Mouse (Mus musculus): ENCODE data around the gene Faxc. TPM values are rescaled to one million over a fixed set of nuclear protein-coding genes. Genes with fewer than 3 reads are reported as not detected.

Gene Faxc
- polyA plus RNA-seq (2015; fragmentation: Nextera tagmentation; extraction: Ambion mirVana) = 3.6 and 4.7 TPM in 2 replicates

DNA sequence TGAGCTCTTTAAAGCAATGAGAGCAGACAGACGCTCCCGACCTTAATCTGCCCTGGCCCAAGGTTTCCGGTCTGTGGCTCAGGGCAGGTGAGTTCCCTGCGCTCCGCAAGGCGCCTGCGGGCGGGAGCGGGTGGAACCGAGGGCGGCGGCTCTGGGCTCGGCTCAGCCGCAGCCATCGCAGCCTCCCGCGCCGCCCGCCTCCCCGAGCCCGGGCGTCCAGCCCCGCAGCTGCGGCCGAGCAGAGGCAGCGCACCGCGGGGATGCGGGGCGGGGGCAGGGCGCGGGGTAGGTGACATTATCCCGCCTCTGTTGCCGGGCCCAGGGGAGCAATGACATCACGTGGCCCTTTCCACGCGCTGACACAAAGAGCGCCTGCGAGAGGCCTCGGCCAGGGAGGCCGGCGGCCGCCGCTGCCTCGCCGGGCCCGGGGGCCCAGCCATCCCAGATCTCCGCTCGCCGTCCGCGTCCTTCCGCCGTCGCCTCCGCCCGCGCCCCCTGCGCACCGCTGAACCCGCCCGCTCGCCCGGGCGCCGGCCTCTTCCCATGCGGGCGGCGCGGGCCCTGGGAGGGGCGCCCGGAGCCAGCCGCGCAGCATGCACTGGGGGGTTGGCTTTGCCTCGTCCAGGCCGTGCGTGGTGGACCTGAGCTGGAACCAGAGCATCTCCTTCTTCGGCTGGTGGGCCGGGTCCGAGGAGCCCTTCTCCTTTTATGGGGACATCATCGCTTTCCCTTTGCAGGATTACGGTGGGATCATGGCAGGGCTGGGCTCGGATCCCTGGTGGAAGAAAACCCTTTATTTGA, at the start of gene Faxc:
Faxc (plus strand) TSS at position 359 of the 801 bp plus-strand sequence.
- Histone ChIP-seq H3K36me3 (no peaks in the 10 kb centered on the region), H3K4me3 (replicated peaks) (peak within 1 kb of the TSS; percentile 72), H3K27ac (peak within 1 kb of the TSS; percentile 78), H3K9ac (peak within 1 kb of the TSS; percentile 76), H3K4me2 (peak within 1 kb of the TSS; percentile 91), H3K4me1 (no peaks in the 10 kb centered on the region), H3K9me3 (no peaks in the 10 kb centered on the region), H3K27me3 (replicated peaks) (no peaks in the 10 kb centered on the region)
- under 1% methylated on average over 81 of the region's 83 CpGs for WGBS
- peak; percentile 76 for ATAC-seq (ENCODE audit: insufficient read depth, low FRiP score, low read depth)

DNA sequence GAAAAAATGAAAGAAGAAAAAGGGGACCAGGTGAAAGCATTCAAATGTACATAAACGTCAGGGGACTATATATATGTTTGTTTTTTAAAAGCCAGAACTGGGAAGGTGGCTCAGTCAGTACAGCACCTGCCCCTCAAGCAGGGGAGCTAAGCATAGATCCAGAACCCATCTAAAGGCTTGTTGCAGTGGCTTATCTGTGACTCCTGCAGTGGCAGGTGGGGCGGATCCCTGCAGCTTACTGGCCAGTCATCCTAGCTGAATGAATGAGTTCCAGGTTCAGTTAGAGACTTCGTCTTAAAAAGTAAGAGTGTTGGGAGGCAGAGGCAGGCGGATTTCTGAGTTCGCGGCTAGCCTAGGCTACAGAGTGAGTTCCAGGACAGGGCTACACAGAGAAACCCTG, 48.3 kb upstream of the Faxc start:
- Histone ChIP-seq H3K9ac (no peak overlapping the region), H3K27ac (no peak overlapping the region), H3K4me1 (no peaks in the 10 kb centered on the region), H3K4me2 (no peak overlapping the region), H3K36me3 (no peaks in the 10 kb centered on the region), H3K27me3 (replicated peaks) (no peaks in the 10 kb centered on the region), H3K9me3 (no peaks in the 10 kb centered on the region), H3K4me3 (replicated peaks) (no peak overlapping the region)
- no peak for ATAC-seq (ENCODE audit: insufficient read depth, low FRiP score, low read depth)
- 88% methylated on average over 6 of the region's 6 CpGs for WGBS

GRCm38 (mm10) chr4:21885831-21886230, 45.3 kb upstream of the Faxc start:
- H3K4me1 ChIP-seq = no peaks in the 10 kb centered on the region
- H3K9me3 ChIP-seq = no peaks in the 10 kb centered on the region
- 68% methylated on average over 8 of the region's 8 CpGs for WGBS
- H3K4me2 ChIP-seq = no peak overlapping the region
- no peak overlapping the region for H3K9ac ChIP-seq
- ATAC-seq (ENCODE audit: insufficient read depth, low FRiP score, low read depth) = no peak
- no peak overlapping the region for H3K27ac ChIP-seq
- H3K27me3 ChIP-seq (replicated peaks) = no peaks in the 10 kb centered on the region
- no peak overlapping the region for H3K4me3 ChIP-seq (replicated peaks)
- no peaks in the 10 kb centered on the region for H3K36me3 ChIP-seq

GRCm38 (mm10) chr4:21931772-21932630, 872 bp downstream of the Faxc start:
- H3K36me3 ChIP-seq = no peaks in the 10 kb centered on the region
- peak overlapping the region; percentile 72 for H3K4me3 ChIP-seq (replicated peaks)
- no peaks in the 10 kb centered on the region for H3K4me1 ChIP-seq
- peak overlapping the region; percentile 78 for H3K27ac ChIP-seq
- H3K9ac ChIP-seq = peak overlapping the region; percentile 76
- peak; percentile 38; the same call in 1 of the 2 replicates for ATAC-seq (ENCODE audit: insufficient read depth, low FRiP score, low read depth)
- WGBS = 10% methylated on average over 23 of the region's 23 CpGs
- H3K27me3 ChIP-seq (replicated peaks) = no peaks in the 10 kb centered on the region
- H3K4me2 ChIP-seq = peak overlapping the region; percentile 91
- no peaks in the 10 kb centered on the region for H3K9me3 ChIP-seq

DNA sequence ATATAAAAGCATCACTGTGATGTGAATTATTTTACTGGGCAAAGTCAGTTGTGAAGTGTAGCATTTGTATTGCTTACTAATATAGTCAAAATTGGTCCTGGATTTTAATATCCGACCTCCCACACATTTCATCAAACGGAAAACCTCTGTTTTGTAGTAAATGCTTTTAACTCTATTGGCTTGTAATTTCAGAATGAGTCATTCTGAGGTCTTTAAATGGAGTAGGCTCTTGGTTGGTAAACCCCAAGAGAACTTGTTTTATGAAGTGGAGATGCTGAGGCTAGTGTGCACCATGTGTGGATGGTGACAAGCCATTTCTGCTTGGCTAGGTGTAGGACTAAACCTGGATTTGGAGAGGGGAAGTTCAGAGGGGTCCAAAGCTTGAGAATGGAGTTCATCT, 4.2 kb downstream of the Faxc start:
- ATAC-seq (ENCODE audit: insufficient read depth, low FRiP score, low read depth) = no peak
- 90% methylated on average over 2 of the region's 2 CpGs for WGBS

GRCm38 (mm10) chr4:21936424-21936823, 5.3 kb downstream of the Faxc start:
- Histone ChIP-seq H3K4me1 (no peaks in the 10 kb centered on the region), H3K27ac (no peak overlapping the region), H3K4me3 (replicated peaks) (no peak overlapping the region), H3K27me3 (replicated peaks) (no peaks in the 10 kb centered on the region), H3K9ac (no peak overlapping the region), H3K36me3 (no peaks in the 10 kb centered on the region), H3K4me2 (no peak overlapping the region), H3K9me3 (no peaks in the 10 kb centered on the region)
- ATAC-seq (ENCODE audit: insufficient read depth, low FRiP score, low read depth) = no peak
- WGBS = 84% methylated on average over 9 of the region's 9 CpGs

More for the DNA sequence above, 4.2 kb downstream of the Faxc start:
- Histone ChIP-seq H3K27me3 (replicated peaks) (no peaks in the 10 kb centered on the region), H3K27ac (no peak overlapping the region), H3K9ac (no peak overlapping the region), H3K4me2 (no peak overlapping the region), H3K9me3 (no peaks in the 10 kb centered on the region), H3K4me1 (no peaks in the 10 kb centered on the region), H3K4me3 (replicated peaks) (no peak overlapping the region), H3K36me3 (no peaks in the 10 kb centered on the region)

DNA sequence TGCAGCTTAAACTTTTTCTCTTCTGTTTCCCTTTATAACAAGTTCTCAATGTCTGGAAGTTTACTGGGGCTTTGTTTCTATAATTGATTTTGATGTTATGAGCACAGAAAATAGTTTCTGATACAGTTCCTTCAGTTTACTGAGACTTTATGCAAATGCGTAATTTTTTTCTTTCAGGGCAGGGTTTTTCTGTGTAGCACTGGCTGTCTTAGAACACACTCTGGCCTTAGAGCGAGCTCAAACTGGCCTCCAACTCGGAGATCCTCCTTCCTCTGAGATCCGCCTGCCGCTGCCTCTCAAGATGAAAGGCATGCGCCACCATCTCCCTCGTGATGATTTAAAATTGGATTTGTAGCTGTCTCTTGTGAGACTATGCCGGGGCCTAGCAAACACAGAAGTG, 6.8 kb downstream of the Faxc start:
- H3K4me2 ChIP-seq = no peak overlapping the region
- no peak overlapping the region for H3K9ac ChIP-seq
- H3K27me3 ChIP-seq (replicated peaks) = no peaks in the 10 kb centered on the region
- no peaks in the 10 kb centered on the region for H3K9me3 ChIP-seq
- no peaks in the 10 kb centered on the region for H3K4me1 ChIP-seq
- no peak for ATAC-seq (ENCODE audit: insufficient read depth, low FRiP score, low read depth)
- H3K4me3 ChIP-seq (replicated peaks) = no peak overlapping the region
- H3K36me3 ChIP-seq = no peaks in the 10 kb centered on the region
- 89% methylated on average over 8 of the region's 8 CpGs for WGBS
- H3K27ac ChIP-seq = no peak overlapping the region

GRCm38 (mm10) chr4:21944672-21945071, 13.5 kb downstream of the Faxc start:
- Histone ChIP-seq H3K4me2 (no peak overlapping the region), H3K9me3 (no peaks in the 10 kb centered on the region), H3K9ac (no peak overlapping the region), H3K36me3 (no peaks in the 10 kb centered on the region), H3K4me3 (replicated peaks) (no peak overlapping the region), H3K4me1 (no peaks in the 10 kb centered on the region), H3K27ac (no peak overlapping the region), H3K27me3 (replicated peaks) (no peaks in the 10 kb centered on the region)
- no peak for ATAC-seq (ENCODE audit: insufficient read depth, low FRiP score, low read depth)
- 86% methylated on average over 3 of the region's 3 CpGs for WGBS

- no peak for ATAC-seq (ENCODE audit: insufficient read depth, low FRiP score, low read depth)
- no peaks in the 10 kb centered on the region for H3K4me1 ChIP-seq
- H3K4me2 ChIP-seq = no peak overlapping the region
- no peak overlapping the region for H3K27ac ChIP-seq
- no peaks in the 10 kb centered on the region for H3K27me3 ChIP-seq (replicated peaks)
- no peaks in the 10 kb centered on the region for H3K36me3 ChIP-seq
- WGBS = 37% methylated on average over 6 of the region's 6 CpGs
- H3K9me3 ChIP-seq = no peaks in the 10 kb centered on the region
- no peak overlapping the region for H3K4me3 ChIP-seq (replicated peaks)
- no peak overlapping the region for H3K9ac ChIP-seq
Observed at GRCm38 (mm10) chr4:21951444-21951843, 20.3 kb downstream of the Faxc start.

DNA sequence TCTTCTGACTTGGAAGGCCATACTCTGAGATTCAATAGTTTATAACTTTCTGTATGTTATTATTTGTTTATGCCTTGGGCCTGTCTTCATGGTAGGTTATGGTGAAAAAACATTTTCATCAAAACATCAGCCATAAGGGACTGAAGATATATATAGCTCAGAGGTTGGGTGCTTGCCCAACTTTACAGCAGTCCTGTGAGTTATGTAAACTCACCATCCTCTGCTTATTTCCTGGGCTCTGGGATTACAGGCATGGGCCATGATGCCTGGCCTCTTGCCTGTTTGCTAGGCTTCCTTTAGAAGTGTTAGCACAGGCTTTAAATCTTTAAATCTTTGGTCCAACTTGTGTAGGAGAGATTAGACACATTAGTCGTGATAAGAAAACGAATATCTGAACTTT, 21.1 kb downstream of the Faxc start:
- no peak for ATAC-seq (ENCODE audit: insufficient read depth, low FRiP score, low read depth)
- Histone ChIP-seq H3K4me3 (replicated peaks) (no peak overlapping the region), H3K9me3 (no peaks in the 10 kb centered on the region), H3K36me3 (no peaks in the 10 kb centered on the region), H3K4me2 (no peak overlapping the region), H3K27me3 (replicated peaks) (no peaks in the 10 kb centered on the region), H3K27ac (no peak overlapping the region), H3K4me1 (no peaks in the 10 kb centered on the region), H3K9ac (no peak overlapping the region)
- WGBS = 51% methylated on average over 2 of the region's 2 CpGs

- H3K36me3 ChIP-seq = no peaks in the 10 kb centered on the region
- 55% methylated on average over 7 of the region's 7 CpGs for WGBS
- no peak overlapping the region for H3K4me3 ChIP-seq (replicated peaks)
- H3K4me1 ChIP-seq = no peaks in the 10 kb centered on the region
- peak; percentile 60; the same call in 1 of the 2 replicates for ATAC-seq (ENCODE audit: insufficient read depth, low FRiP score, low read depth)
- H3K27ac ChIP-seq = no peak overlapping the region
- no peaks in the 10 kb centered on the region for H3K9me3 ChIP-seq
- no peak overlapping the region for H3K9ac ChIP-seq
- H3K27me3 ChIP-seq (replicated peaks) = no peaks in the 10 kb centered on the region
- H3K4me2 ChIP-seq = no peak overlapping the region
Observed at GRCm38 (mm10) chr4:21957570-21958321, 26.6 kb downstream of the Faxc start.

Measured in stomach, embryonic 15.5 days (tissue).